Mouse (Mus musculus) kidney, adult 11 months (tissue): Measurements from ENCODE around the gene Iqcn.

ENCODE experiments used
- DNase-seq: peaks from one replicate; pipeline ENCODE4 v3.0.0; 2022

Gene Iqcn

DNA sequence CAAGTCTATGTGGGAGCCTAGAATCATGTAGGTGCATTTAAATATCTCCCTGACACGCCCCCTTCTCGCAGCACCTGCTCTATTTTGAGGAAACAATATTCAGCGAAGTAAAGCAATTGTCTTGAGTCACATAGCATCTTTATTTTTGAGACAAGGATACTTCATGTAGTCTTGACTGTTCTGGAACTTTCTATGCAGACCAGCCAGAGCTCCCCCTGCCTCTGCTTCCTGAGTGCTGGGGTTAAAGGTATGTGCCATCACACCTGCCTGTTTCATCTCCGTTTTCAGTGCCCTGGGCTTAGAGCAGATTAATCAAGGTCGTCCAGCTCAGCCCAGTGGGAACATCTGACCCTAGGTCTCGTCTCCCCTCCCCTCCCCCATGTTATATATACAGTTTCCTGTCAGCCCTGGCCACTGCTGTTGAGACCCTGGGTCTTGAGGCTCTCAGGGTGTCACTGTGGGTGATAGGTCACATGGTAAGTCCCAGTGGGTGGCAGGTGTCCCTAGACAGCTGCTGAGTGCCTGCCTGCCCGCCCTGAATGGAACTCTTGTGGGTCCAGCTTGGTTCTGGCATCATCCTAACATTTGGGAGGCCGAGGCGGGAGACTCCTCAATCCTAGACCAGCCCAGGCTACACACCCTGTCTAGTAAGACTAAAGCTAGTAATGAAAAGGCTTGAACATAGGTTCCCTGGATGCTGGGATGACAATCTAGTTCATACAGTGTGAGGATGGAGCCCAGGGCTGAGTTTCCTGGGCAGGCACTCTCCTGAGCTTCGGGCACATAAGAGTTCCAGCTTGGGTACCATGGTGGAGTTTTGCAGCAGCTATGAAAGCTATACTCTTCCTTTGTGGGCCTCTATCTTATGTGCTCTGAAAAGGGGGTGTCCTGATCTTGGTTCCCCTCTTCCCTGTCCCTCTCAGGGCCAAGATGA is 1.9 kb upstream of the Iqcn start:
- peak; percentile 40 for DNase-seq

DNA sequence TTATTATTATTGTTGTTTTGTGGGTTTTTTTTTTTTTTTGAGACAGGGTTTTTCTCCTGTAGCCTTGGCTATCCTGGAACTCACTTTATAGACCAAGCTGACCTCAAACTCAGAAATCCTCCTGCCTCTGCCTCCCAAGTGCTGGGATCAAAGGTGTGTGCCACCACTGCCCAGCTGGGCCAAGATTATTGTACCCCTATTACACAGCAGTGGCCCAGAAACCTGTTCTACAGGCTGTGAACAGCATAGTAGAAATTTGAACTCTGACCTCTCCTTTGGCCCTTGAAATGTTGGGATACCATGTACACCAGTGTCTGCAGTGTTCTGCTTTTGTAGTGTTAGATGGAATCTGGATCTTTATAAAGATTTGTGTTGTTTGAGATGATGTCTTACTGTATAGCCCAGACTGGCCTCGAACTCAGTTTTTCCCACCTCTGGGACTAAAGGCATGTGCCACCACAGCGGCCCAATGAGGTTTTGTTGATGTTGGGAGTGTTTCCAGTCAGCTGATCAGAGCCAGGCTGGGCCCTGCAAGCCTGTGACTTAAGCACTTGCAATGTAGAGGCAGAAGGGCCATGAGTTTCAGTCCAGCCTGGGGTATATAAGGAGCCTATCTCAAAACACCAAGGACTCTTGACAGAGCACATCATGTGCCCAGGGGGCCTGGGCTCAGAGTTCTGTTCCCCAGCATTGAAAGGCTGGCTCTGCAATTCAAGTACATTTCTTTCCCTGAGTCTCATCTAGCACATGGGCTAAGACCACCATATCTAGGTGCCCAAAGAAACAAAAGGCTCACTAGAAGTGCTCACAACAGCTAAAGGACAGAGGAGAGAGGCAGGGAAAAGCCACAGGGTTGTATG is 1.0 kb upstream of the Iqcn start:
- DNase-seq: no peak

DNA sequence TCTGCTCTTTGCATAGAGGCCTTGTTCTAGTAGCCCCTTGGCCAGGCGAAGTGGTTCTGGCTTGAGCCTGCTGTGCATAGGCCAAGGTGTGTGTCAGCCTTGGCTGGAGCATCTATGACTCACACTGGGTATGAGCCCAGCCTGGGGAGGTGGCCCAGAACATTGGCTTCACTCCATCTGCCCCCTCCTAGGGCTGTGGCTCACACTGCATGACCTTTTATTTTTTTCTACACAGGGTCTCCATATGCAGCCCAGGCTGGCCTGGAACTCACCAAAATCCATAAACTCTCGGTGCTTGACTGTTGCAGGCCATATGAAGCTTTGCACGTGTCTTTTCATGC is 445 bp upstream of the Iqcn start:
- DNase-seq: peak; percentile 44

DNA sequence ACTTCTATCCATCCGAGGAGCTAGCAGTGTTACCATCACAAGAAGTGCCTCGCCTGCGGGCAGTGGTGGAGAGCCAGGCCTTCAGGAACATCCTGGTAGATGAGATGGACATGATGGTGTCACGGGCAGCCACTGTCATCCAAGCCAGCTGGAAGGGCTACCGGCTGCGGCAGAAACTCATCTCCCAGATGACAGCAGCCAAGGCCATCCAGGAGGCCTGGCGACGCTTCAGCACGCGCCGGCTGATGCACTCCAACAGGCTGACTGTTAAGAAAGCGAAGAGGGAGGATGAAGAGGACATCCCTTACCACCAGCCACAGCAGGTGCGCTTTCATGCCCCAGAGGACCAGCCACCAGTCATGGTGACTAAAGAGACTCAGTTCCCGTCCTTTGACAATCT is 5.0 kb downstream of the Iqcn start:
- DNase-seq: no peak

GRCm38 (mm10) chr8:70709794-70710193 is 6.5 kb downstream of the Iqcn start:
- DNase-seq: no peak

DNA sequence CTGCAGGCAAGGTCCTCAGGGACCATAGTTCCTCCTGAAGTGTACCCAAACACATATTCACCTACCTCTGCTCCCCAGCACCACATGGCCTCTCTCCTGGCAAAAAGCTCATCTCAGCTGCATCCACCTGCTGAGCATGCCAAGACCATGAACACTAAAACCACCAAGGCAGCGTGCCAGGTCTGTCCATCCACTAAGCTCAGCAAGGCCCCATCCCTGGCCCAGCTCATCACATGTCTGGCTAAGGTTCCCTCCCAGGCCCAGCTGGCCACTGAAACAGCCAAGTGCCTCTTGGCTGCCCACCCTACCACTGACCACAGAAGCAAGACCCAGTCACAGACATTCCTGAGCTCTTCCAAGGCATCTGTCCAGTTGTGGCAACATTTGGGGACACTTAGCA is 7.0 kb downstream of the Iqcn start:
- DNase-seq: no peak

GRCm38 (mm10) chr8:70711041-70711440 is 7.8 kb downstream of the Iqcn start:
- no peak for DNase-seq

- no peak for DNase-seq
Observed at GRCm38 (mm10) chr8:70713991-70714390, 10.7 kb downstream of the Iqcn start.

GRCm38 (mm10) chr8:70715086-70715485 is 11.8 kb downstream of the Iqcn start:
- DNase-seq: no peak

DNA sequence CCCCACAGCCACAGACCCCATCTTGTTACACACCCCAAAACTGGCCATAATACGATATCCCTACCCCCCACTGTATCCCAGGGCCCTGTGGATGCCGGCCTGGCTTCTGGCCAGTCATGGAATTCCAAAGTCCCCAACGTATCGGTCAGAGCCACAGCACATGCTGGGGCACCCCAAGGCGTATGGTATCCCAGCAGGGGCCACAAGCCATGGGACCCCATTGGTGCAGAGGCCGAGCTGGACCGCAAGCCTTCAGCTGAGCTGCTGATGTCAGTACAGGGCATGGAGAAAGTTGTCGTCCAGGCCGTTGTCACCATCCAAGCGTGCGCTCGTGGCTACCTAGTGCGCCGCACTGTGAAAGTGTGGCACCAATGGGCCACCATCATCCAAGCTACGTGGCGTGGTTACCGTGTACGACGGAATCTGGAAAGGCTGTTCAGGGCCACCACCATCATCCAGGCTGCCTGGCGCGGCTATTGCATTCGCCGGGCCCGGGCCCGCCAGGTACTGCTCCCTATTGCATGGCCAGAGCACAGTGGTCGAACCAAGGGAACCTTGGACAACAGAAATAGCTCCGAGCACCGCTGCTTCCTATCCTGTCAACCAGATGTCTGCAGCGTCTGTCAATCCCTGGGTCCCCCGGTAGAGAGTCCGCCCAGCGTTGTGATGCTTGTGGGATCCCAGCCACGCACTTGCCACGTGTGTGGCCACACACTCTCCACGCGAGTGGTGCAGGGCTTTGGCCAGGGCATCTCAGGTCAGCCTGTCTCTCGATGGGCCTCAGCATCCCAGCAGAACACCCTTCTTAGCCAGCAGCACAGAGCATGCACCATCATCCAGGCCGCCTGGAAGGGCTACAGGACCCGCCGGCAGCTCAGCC is 13.5 kb downstream of the Iqcn start:
- no peak for DNase-seq

GRCm38 (mm10) chr8:70718297-70718696 is 15.0 kb downstream of the Iqcn start, which contains the start of gene Gm3336:
Gm3336 (plus strand) TSS chr8:70718543.
- DNase-seq: peak; percentile 69

DNA sequence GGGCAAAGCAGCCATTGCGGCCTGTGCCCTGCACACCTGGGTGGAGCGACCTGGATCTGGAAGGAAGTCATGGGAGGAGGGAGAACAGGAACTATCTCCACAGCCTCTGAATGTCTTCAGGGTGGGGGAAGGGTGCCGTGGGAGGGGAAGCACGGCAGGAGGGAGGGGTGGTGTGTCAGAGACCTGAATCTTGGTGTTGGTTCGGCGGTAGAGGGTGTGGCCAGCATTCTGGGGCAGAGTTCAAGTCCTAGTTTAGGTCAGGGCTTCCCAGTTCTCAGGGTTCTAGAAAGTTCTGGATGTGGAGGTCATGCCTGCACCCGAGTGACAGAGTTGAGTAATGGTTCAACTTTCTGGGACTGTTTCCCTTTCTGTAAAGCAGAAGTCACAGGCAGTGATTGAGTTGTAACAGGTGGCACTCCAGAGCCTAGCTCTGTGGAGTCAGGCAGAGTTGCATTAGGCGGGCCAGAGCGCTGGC is 16.6 kb downstream of the Iqcn start:
- DNase-seq: peak; percentile 54

DNA sequence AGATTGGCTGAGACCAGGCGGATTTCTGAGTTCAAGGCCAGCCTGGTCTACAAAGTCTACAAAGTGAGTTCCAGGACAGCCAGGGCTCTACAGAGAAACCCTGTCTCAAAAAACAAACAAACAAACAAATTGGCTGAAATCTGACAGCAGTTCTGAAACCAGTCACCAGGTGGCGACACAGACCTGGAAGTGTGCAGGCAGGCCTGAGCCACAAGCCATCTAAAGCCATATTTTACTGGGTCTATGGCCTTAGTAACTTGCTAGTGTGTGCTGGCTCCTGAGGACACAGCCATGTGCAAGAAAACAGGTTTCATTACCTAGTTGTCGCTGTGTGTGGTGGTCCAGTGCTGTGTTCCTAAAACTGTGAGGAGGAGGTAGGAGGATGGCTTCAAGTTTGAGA is 17.5 kb downstream of the Iqcn start:
- DNase-seq: peak; percentile 72

DNA sequence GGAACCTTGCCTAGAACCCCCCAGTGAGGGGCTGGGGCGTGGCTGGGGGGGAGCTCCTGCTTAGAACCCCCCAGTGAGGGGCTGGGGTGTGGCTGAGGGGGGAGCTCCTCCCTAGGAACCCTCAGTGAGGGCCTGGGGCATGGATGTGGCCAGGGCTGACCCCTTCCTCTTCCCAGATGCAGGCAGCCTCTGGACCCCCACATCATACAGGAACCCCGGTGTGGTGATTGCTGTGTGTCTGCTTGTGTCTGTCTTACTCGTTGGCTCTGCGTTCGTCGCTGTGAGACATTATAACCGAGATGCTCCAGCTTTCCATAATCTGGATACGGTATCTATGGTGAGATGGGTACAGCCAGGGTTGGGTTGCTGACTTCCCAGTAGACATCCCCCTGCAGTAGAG is 18.3 kb downstream of the Iqcn start:
- DNase-seq: no peak

DNA sequence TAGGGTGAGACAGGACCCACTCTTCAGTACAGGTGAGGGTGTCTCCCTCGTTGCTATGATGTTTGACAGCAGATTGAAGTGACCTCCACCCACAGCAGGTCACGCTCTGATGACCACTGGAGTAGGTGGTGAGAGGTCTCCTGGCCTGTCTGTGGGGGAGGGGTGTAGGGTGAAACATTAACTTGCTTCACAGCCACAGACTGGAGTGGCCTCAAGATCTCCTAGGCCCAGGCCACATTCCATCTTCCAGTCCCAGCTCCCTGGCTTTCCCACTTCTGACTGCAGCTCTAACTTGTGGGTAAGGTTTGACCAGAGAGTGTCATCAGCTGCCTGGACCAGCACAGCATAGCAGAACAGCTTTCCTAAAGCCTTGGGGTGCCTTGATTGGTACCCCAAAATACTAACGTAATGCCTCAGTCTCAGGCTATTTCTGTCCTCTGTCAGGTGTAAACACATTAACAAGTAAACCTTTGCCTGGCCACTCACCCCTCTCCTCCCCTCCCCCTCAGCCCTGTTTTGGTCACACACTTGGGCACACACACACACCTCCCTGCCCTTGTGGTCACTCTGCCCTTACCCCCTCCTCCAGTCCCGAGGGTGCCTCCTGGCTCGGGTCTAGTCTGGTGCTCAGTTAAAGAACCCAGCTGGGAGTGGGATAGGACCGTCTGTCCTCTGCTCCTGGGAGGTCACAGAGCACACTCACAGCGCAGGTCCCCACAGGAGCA is 20.4 kb downstream of the Iqcn start, which contains the start of gene Pde4c:
Pde4c (plus strand) TSS at position 235 of the 725 bp plus-strand sequence.
- peak; percentile 97 for DNase-seq

DNA sequence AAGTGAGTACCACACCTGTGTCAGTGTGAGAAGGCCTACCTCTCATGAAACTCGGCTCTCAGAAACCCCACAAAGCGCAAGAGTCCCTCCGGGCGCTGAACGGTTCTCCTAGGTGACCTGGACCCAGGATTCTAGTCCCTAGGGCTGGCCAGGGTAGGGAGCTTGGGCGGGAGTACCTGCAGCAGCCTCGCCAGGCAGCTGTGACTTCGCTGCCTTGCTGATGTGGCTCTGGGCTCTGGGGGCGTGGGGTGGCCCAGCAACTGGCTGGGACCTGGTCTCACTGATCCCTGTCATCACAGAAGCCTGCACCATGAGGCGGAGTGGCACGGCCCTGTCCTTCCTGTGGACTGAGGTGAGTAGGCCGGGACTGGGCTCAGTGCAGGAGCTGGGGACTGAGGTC is 21.0 kb downstream of the Iqcn start:
- no peak for DNase-seq

DNA sequence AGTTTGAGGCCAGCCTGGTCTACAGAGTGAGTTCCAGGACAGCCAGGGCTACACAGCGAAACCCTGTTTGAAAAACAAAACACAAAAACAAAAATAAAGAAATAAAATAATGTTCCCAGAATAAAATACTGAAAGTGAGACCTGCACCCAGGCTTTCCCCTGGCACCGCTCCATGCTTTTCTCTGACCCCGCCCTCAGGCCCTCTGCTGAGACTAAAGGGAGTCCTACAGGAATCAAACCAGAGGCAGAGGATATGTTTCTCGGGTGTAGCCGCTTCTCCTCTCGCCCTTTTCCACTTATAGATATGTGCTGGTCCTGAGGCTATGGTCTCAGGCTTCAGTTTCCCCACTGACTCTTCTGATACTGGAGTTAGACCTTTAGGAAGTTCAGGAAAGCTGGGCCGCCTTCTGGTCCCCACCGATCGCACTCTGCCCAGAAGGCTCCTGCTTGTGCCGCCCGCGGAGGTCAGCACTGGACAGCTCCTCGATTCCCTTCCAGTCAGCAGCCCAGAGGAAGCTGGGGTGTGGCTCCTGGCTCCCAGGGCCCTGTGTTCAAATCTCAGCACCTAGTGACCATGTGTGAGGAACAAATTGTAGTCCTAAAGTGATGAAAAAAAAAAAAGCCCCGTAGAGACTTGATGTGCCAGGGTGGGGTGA is 22.7 kb downstream of the Iqcn start:
- DNase-seq: peak; percentile 57

GRCm38 (mm10) chr8:70726721-70727120 is 23.5 kb downstream of the Iqcn start:
- no peak for DNase-seq

- DNase-seq: no peak
Observed at GRCm38 (mm10) chr8:70729808-70730475, 26.7 kb downstream of the Iqcn start.

- DNase-seq: no peak
Observed at GRCm38 (mm10) chr8:70730956-70731355, 27.7 kb downstream of the Iqcn start.

- no peak for DNase-seq
Observed at GRCm38 (mm10) chr8:70737705-70738104, 34.4 kb downstream of the Iqcn start.
